Mouse (Mus musculus): Measurements from ENCODE around the gene Rimbp3. TPM values are rescaled to one million over a fixed set of nuclear protein-coding genes. Genes with fewer than 3 reads are reported as not detected.

Gene Rimbp3
- total and polyA plus RNA-seq, 3 experiments = 0.35 to 0.62 TPM; not detected in 1

GRCm38 (mm10) chr16:17209404-17209960, 1.1 kb downstream of the Rimbp3 start:
- no peak for DNase-seq (ENCODE audit: low read depth, low spot score)
- no peak for TF ChIP-seq MEF2A (IDR thresholded peaks at IDR 0.05; ENCODE audit: extremely low read depth, insufficient replicate concordance, low read depth, low read length, poor library complexity, severe bottlenecking)
- no peak for TF ChIP-seq TAL1 (IDR thresholded peaks at IDR 0.05; ENCODE audit: low read length)
- no peak for TF ChIP-seq USF1 (IDR thresholded peaks at IDR 0.05; ENCODE audit: low read depth, low read length)
- TF ChIP-seq SMC3 (IDR thresholded peaks at IDR 0.05; ENCODE audit: low read depth, low read length) = no peak
- TF ChIP-seq RAD21 (IDR thresholded peaks at IDR 0.05; ENCODE audit: low read depth, low read length) = no peak
- TF ChIP-seq GABPA (IDR thresholded peaks at IDR 0.05; ENCODE audit: low read depth, low read length) = no peak
- no peak for TF ChIP-seq TCF12 (IDR thresholded peaks at IDR 0.05; ENCODE audit: low read depth, low read length)
- no peak for TF ChIP-seq NELFE (IDR thresholded peaks at IDR 0.05; ENCODE audit: low read depth, low read length)
- no peak for TF ChIP-seq ZC3H11A (IDR thresholded peaks at IDR 0.05; ENCODE audit: low read depth, low read length)
- TF ChIP-seq ZNF384 (IDR thresholded peaks at IDR 0.05; ENCODE audit: low read depth, low read length) = no peak
- TF ChIP-seq UBTF (IDR thresholded peaks at IDR 0.05; ENCODE audit: borderline replicate concordance, insufficient read depth, low read depth, low read length) = no peak
- TF ChIP-seq POLR2AphosphoS5 (IDR thresholded peaks at IDR 0.05; ENCODE audit: borderline replicate concordance, low read depth, low read length) = no peak
- Histone ChIP-seq H3K9me3 (replicated peaks; ENCODE audit: insufficient read depth, low read length) (no peaks in the 10 kb centered on the region), H3K4me3 (ENCODE audit: control insufficient read depth in 1 of 2, insufficient read depth in 1 of 2, low read depth in 2 of 2, low read length in 2 of 2) (peak overlapping the region; percentile 56 to 79), H3K27ac (ENCODE audit: control insufficient read depth, low read depth, low read length) (no peak overlapping the region), H3K27me3 (ENCODE audit: control insufficient read depth in 1 of 2, insufficient read depth in 2 of 2, low read length in 2 of 2) (no peaks in the 10 kb centered on the region), H3K9ac (ENCODE audit: control insufficient read depth, low read depth, low read length, poor library complexity, severe bottlenecking) (peak overlapping the region; percentile 77), H3K79me2 (ENCODE audit: control insufficient read depth, insufficient read depth, low read length, poor library complexity) (peaks cover 3% of the 10 kb centered on the region; the same call in 1 of the 2 replicates), H3K36me3 (ENCODE audit: control insufficient read depth in 1 of 2, insufficient read depth in 2 of 2, low read length in 2 of 2) (0 out of 4 replicates have a peak, but pooled peaks cover 0 to 3% of the 10 kb centered on the region in 2 experiments), H3K4me1 (ENCODE audit: control insufficient read depth in 1 of 2, insufficient read depth in 2 of 2, low read length in 2 of 2) (peaks cover 2 to 7% of the 10 kb centered on the region in 2 experiments; a peak in 1 of 4 replicates)

- H3K27ac ChIP-seq (ENCODE audit: control insufficient read depth, low read depth, low read length) = no peak overlapping the region
- DNase-seq (ENCODE audit: low read depth, low spot score) = no peak
- no peak overlapping the region for H3K4me3 ChIP-seq (ENCODE audit: control insufficient read depth in 1 of 2, insufficient read depth in 1 of 2, low read depth in 2 of 2, low read length in 2 of 2)
- no peaks in the 10 kb centered on the region for H3K27me3 ChIP-seq (ENCODE audit: control insufficient read depth in 1 of 2, insufficient read depth in 2 of 2, low read length in 2 of 2)
- no peaks in the 10 kb centered on the region for H3K9me3 ChIP-seq (replicated peaks; ENCODE audit: insufficient read depth, low read length)
- TF ChIP-seq CTCF (IDR thresholded peaks at IDR 0.05 in 2 of 3, conservative IDR thresholded peaks at IDR 0.05 in 1 of 3; ENCODE audit: control insufficient read depth in 1 of 3, insufficient read depth in 1 of 3, low read depth in 2 of 3, low read length in 3 of 3, poor library complexity in 1 of 3, severe bottlenecking in 1 of 3) (peak in 2 of 3 experiments; percentile 29 to 37; a peak in 4 of 6 replicates), JUND (IDR thresholded peaks at IDR 0.05; ENCODE audit: low read depth, low read length) (no peak)
- peaks cover under 1 to 7% of the 10 kb centered on the region in 2 experiments; a peak in 1 of 4 replicates for H3K4me1 ChIP-seq (ENCODE audit: control insufficient read depth in 1 of 2, insufficient read depth in 2 of 2, low read length in 2 of 2)
- peaks cover 3% of the 10 kb centered on the region; the same call in 1 of the 2 replicates for H3K79me2 ChIP-seq (ENCODE audit: control insufficient read depth, insufficient read depth, low read length, poor library complexity)
- H3K36me3 ChIP-seq (ENCODE audit: control insufficient read depth in 1 of 2, insufficient read depth in 2 of 2, low read length in 2 of 2) = 0 out of 4 replicates have a peak, but pooled peaks cover 0 to 3% of the 10 kb centered on the region in 2 experiments
- H3K9ac ChIP-seq (ENCODE audit: control insufficient read depth, low read depth, low read length, poor library complexity, severe bottlenecking) = no peak overlapping the region
Measured at GRCm38 (mm10) chr16:17209981-17210838, 1.8 kb downstream of the Rimbp3 start.
